Mouse (Mus musculus): ENCODE measurements around the gene Ankrd34b. TPM values are rescaled to one million over a fixed set of nuclear protein-coding genes. Genes with fewer than 3 reads are reported as not detected.

Gene Ankrd34b
- 10 to 100 TPM; 18.2 to 20.5 TPM for total RNA-seq (2021)

DNA sequence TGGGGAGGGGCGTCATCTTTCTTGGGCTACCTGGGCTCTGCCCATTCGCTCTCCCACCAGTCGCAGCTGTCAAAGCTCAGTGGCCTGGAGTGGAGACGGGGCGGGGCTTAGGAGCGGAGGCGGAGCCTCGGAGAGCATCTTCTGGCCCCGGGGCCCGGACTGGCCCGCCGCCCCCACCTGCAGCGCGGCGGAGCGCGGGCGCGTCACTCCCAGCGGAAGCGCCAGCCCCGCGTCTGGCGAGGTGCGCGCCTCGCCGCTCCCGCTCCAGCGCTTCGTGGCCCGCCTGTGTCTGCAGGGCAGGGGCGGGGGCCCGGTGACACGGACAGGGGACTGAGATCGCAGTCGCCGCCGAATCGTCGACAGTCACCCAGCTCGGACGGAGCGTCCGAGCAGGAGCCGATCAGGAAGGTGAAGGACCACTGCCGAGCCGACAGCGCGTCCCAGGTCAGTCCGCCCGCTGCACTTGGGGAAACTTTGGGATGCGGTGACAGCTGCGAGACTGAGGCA, at the start of gene Ankrd34b:
Gene Ankrd34b, plus strand, starts transcription at position 139 of the 507 bp plus-strand sequence.
- intact Hi-C loops (cut with DNase I), result loop anchor here (5.0 kb wide), 1 partner anchor 69 kb away; the partner anchor contains the start of gene Msh3
- peak; percentile 64 to 65 for DNase-seq (ENCODE audit: low spot score in 2 of 2)

DNA sequence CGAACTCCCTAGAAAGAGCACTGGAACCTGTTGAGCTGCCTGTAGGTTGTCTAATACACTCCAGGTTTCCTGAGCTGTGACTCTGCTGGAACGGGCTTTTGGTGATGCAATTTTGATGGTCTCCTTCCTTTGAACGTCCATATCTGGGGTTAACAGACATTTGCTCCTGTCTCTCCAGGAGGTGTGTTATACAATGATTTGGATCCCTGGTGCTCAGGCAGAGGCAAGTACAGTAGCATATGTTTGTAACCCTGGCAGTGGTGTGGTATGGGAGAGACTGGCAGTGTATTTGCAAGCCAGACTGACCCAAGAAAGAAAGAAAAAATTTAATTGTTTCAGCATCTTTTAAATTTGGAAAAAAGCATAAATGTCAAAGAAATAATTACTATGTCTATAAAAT, 38.3 kb upstream of the Ankrd34b start:
- DNase-seq (ENCODE audit: low spot score in 2 of 2), result no peak
- intact Hi-C loops (cut with DNase I), result no loop called here

DNA sequence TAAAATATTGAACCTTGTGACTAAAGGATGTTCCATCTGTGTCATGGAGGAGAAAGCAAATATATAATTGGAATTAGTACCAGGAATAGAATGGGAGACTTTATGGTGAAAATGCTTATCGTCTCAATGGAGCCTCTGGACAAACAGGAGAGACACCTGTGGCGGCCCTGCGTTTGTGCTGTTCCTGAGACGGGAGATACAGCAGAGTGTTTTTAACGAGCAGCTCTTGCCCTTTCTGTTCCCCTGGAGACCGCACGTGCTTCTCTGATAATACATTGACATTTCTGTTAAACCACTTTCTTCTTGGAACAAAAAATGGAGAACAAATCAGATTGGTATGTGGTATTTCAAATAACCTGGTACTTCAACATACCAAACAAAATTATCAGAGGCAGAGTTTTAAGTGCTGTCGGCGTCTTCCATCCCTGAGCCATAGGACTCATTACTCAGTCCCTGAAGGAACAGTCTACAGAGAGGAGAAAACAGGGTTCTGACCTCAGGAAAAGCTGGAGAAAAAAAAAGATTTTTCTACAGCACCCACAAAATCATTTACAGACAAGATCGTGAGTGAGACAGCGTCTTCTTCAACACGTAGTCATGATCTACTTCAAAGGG, 32.5 kb upstream of the Ankrd34b start:
- DNase-seq (ENCODE audit: low spot score in 2 of 2), result no peak
- intact Hi-C loops (cut with DNase I), result no loop called here

DNA sequence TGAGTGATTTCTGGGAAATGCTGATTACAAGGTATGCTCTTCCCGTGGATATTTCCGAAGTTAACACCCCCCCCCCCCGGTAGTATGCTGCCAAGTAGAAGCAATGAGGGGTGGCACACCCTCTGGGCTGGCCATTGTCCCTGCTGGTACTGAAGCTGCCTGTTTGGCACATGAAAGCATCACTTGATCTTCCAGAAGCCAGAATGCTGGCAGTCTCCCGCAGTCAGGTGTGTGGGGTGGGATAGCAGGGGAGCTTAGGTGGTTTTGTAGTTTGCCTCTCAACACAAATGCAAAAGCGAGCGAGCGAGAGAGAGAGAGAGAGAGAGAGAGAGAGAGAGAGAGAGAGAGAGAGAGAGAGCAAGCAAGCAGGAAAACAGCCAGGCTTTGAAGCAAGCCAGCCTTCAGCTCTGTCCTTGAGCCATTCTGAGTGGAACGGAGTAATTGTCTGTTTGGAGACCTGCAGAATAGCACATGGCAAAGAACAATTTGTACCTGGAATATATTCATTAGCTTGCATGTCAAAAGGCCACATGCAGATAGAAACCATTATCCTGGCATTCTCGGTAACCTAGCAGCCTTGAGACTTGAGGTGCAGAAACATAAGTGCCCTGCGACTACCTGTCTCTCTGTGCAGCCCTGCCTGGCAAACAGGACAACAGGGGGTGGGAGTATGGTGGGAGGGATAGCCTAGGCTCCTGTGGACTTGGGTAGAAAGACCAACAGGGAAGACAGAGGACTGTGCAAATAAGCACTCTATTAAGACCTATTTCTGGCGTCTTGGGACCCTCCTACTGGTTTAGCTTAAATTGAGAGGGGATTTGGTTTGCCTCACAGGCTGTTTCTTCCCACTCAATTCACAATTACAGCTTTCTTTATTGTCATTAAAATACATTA, 27.0 kb upstream of the Ankrd34b start:
- no peak for DNase-seq (ENCODE audit: low spot score in 2 of 2)
- intact Hi-C loops (cut with DNase I), result no loop called here

DNA sequence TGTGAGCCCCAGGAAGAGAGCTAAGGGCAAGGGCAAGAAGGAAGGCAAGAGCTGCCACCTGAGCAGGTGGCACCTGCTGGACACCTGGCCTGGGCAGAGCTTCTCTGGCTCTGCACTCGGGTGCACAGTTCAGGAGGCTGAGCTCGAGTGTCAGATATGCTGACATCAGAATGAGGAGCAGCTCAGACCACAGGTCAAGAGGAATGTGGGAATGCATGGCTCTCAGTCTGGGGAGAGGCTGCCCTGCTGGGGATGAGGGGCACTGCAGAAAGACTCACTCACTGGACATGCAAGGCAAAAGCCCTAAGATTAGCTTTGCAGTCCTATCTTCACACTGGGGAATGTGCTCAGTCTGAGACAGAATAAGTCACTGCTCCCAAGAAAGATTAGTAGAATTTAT, 23.6 kb upstream of the Ankrd34b start:
- DNase-seq (ENCODE audit: low spot score in 2 of 2), result no peak
- intact Hi-C loops (cut with DNase I), result no loop called here

DNA sequence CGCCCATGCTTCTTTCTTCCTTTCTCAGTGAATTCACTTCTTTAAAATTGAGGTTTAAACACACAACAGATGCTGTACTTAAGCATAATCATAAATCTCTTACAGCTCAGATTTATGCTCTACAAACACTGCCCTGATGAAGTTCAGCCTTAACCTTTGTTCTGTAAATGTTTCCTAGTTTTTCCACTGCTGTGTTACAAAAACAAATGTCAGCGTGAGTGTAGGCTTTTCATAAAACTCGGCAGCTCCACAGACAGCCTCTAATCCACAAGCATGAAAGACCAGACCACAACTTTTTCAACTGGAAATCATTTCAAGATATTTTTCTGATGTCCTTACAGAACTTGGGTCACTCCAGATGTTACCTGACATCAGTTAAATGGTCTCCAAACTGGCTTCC, 22.2 kb upstream of the Ankrd34b start:
- intact Hi-C loops (cut with DNase I), result no loop called here
- DNase-seq (ENCODE audit: low spot score in 2 of 2), result no peak

DNA sequence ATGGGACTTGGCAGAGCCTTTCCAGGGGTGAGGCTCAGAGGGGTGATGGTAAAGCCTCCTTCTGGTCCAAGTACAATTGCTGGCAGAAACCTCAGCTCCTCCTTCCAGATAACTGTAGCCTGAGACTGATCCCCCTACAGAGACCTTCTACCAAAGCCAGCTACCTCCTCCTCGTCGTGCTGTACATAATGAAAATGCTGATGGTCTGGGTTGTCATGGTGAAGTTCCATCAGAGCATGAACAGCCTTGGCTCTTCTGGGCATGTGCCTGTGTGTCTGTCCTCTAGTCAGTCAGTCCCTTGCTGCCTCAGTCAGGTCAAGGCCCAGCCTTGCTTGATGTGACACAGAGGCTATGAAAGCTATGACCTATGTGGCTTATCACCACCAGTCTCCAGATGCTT, 15.2 kb upstream of the Ankrd34b start:
- no peak for DNase-seq (ENCODE audit: low spot score in 2 of 2)
- intact Hi-C loops (cut with DNase I), result no loop called here

DNA sequence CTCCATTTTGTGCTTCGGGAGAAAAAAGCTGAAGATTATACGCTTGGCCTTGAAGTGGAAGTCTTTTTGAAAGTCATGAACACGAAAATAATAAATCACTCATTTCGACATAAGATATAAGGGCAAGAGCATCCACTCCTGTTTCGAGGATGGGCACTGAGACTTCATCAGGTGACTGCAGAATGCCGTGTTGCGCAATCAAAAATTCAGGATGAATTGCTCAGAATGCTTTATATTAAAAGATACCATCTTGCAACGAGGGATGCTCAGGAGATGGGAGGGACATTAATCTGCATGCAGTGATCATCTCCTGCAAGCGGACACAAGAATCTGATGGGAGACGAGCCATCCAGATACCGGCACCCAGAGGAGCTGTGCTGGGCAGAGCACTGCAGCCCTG, 6.1 kb upstream of the Ankrd34b start:
- intact Hi-C loops (cut with DNase I), result no loop called here
- no peak for DNase-seq (ENCODE audit: low spot score in 2 of 2)

DNA sequence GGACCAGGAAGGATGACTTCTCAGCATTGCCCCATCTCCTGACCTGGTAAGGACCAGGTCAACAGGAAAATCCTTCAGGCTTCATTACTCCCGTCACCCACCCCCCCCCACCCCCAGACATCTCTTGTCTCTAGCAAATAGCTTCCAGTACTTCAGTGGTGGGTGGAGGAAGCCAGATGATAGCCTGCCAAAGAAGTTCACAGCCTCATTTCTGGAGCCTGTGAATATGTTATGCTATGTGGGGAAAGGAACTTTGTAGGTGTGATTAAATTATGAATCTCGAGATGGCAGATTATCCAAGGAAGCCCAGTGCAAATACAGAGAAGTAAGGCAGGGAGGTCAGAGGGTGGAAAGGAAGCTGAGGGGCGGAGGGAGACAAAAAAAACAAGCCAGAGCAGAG, 2.0 kb upstream of the Ankrd34b start:
- DNase-seq (ENCODE audit: low spot score in 2 of 2), result peak in 1 of 2 experiments; percentile 55
- intact Hi-C loops (cut with DNase I), result no loop called here

DNA sequence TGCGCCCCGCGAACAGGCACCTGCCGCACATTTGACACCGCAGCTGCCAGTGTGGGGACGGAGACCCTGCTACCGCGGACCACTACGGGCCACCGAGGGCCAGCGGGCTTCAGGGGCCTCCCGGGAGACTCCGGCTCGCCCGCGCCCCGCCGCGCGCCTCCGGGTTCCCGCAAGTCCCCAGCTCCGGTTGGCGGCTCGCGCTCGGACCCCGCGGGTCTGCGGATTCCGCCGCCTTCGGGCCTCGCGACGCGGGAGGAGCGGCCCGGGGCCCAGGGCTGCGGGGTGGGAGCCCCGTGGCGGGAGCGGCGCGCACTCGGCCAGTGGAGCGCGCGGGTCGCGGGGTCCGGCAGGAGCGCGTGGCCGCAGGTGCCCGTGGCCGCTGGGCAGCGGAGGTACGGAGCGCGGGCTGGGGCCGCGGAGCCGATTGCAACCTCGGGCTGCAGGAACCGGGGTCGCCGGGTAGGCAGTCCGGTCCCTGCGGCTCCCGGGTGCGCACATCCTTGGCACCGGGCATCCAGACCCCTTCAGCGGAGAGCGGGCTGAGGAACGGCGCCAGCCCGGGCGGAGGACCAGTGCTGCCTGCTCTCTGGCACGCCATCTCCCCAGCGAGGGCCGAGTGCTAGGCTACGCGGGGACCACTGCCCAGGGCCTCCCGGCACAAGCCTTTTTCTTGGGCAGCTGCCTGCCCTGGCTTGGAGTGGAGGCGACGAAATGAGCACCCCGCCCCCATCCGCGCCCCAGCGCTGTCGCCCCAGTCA, 777 bp downstream of the Ankrd34b start:
- intact Hi-C loops (cut with DNase I), result loop anchor here (5.0 kb wide), 1 partner anchor 69 kb away; the partner anchor contains the start of gene Msh3
- peak; percentile 17 to 28 for DNase-seq (ENCODE audit: low spot score in 2 of 2)

DNA sequence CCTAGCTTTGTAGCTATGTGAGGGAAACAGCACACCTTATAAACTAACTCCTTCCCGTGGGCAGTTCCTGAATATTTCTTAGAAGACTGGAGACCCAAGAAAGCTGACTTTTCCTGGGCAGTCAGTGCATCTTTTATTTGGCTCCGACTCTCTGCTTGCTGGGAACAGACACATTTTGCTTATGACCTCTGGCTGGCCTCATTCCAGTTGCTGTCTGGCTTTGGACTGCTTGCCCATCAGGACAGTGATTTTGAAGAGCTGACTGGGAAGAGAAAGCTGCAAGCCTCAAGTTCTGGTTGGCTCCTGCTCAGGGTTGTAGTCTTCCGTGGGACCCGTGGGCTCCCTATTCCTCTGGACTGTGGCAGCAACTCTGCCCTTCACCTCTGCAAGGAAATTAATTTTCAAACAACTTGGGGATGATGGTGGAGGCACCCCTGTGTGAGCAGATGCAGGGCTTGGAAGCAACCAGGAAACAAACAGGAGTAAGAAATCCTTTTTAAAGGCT, 1.7 kb downstream of the Ankrd34b start:
- intact Hi-C loops (cut with DNase I), result loop anchor here (5.0 kb wide), 1 partner anchor 70 kb away; the partner anchor contains the start of gene Msh3
- no peak for DNase-seq (ENCODE audit: low spot score in 2 of 2)

DNA sequence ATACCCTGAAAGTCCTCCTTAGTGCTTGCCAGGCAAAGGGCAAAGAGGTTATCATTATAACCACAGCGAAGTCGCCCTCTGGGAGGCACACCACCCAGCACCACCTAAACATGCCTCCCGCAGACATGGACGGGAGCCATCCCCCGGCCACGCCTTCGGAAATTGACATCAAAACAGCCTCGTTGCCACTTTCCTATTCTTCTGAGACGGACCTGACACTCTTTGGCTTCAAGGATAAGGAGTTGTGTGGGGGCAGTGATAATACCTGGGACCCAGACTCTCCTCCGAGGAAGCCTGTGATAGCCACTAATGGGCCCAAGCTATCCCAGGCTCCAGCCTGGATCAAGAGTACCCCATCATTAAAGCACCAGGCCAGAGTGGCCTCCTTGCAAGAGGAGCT, 13.0 kb downstream of the Ankrd34b start:
- no peak for DNase-seq (ENCODE audit: low spot score in 2 of 2)

DNA sequence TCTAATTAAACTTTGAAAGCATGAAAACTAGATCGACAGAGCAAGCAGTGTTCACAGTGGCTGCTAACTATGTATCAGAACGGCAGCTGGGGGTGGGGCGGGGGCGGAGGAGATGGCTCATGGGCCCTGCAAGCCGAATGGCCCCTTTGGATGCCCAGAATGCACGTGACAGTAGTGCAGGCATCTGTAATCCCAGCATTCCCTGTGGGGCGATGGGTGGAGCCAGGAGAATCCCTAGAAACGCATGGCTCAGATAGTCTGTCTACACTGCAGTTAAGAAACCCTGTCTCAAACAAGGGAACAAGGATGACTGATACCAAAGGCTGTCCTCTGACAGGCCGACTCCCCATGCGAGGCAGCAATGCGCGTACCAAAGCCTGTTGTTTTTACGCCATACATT, 14.6 kb downstream of the Ankrd34b start:
- intact Hi-C loops (cut with DNase I), result no loop called here
- DNase-seq (ENCODE audit: low spot score in 2 of 2), result no peak

More for the DNA sequence above, 13.0 kb downstream of the Ankrd34b start:
- intact Hi-C loops (cut with DNase I), result no loop called here

DNA sequence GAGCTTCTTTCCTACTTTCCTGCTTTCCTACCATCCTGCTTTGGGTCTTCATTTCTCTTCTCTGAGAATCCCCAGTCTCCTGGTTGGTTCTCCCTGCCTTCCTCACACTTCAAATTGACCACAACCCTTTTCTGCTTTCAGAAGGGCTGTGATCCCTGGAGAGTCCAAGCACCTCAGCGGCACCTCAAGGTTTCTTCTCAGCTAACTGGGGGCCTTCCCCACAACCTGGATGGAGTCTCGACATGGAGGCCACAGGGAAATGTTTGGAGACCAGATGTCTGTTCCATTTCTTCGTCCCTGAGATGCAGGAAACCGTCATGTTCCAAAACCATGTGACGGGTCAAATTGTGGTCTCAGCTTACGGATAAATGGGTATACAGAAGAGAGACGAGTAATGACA, 21.2 kb downstream of the Ankrd34b start:
- DNase-seq (ENCODE audit: low spot score in 2 of 2), result no peak
- intact Hi-C loops (cut with DNase I), result no loop called here

DNA sequence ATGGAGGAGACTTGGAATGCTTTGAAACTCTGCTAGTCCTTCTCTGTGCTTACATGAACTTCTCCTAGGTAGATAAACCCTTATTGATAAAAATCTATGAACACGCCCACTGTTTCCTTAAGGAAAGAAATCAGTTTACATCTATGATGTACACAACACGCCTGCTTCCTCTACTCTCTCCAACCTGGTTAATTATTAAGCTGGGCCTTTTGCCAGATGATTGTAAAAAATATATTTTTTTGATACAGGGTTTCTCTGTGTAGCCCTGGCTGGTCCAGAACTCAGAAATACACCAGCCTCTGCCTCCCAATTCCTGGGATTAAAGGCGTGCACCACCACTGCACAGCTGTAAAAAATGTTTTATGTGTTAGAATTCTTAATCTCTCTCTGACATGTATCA, 39.0 kb downstream of the Ankrd34b start:
- DNase-seq (ENCODE audit: low spot score in 2 of 2), result no peak
- intact Hi-C loops (cut with DNase I), result no loop called here

DNA sequence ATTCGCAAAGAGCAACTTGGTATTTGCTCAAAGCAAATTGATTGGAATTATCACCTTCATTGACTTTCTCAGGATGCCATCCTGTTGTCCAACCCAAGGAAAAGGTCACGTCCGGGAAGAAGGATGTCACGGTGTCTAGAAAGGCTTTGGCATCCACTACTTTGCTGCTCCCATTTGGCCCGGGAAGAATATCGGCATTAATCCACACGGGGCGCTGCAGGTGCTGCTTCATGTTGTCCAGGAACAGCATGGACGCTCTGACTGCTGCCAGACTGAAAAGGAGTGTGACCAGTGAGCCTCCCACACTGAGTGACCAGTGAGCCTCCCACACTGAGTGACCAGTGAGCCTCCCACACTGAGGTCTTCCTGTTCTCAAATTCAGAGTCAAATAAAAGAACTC, 42.2 kb downstream of the Ankrd34b start:
- DNase-seq (ENCODE audit: low spot score in 2 of 2), result no peak
- intact Hi-C loops (cut with DNase I), result no loop called here

DNA sequence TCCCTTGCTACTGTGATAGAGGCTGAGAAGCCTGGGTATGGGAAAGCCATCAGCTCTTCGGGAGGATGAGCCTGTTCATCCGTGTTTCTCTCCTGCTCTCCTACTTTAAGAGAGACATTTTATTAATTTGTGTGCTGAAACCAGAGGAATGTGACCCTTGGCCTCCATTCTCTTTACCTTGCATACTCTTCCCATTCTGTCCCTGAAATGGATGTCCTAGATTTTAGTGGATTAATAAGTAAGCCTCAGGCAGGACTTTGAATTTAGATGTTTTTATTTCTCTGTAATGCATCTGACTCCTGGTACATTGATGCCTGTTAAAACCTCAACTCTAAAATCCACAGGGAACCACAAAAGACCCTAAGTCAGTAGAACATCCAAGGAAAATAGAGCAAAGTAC, 43.7 kb downstream of the Ankrd34b start:
- no peak for DNase-seq (ENCODE audit: low spot score in 2 of 2)
- intact Hi-C loops (cut with DNase I), result no loop called here

DNA sequence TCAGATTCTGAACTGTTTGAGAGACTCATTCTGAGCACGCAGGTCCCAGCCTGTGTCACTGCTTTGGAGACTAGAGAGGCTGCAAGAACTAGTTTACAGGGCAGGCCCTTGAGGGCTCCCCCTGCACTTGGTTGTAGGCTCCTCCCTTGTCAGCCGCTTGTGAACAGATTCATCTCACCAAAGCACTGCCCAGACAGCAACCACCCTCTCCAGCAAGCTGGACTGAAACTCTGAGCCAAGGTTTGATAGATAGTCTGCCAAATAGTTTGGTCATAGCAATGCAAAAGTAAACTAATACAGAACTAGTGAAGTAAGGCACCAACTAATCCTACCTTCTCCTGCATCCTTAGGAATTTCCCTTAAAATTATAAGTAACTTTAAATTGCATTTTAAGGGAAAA, 44.5 kb downstream of the Ankrd34b start:
- intact Hi-C loops (cut with DNase I), result no loop called here
- DNase-seq (ENCODE audit: low spot score in 2 of 2), result no peak

DNA sequence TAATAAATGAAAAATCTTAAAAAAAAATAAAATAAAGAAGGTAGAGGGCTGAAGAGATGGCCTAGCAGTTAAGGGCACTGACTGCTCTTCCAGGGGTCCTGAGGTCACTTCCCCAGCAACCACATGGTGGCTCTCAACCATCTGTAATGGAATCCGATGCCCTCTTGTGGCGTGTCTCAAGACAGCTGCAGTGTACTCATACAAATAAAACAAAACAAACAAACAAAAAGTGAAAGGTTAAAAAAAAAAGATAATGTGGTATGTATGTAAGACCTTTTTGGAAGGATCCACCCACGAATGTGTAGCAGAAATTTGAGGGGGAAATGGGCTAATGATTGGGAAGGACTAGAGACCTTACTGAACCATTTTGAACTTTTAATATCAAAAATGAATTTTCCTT, 57.7 kb downstream of the Ankrd34b start:
- peak; percentile 28 to 51 for DNase-seq (ENCODE audit: low spot score in 2 of 2)
- intact Hi-C loops (cut with DNase I), result loop anchor here (2.0 to 5.0 kb wide), 2 partner anchors 129 to 576 kb away; partner anchors contain the start of genes Dhfr and Msh3
